Mouse (Mus musculus) forebrain, embryonic 13.5 days (tissue): ENCODE measurements at regions not wholly inside any gene's neighbourhood (a gene's known extent, or its start where the extent isn't known, plus 50 kb on each side); places are given as distances from the start of the nearest gene placed in this dataset.

Experiments
- ATAC-seq: fragments of 200-750 bp; cut with Nextera tagmentation; 2 replicates; pipeline ENCODE4 v1.8.0; 2017
- H3K27ac ChIP-seq: fragments of 300-500 bp; sonication (generic); 2 replicates; pipeline ENCODE4 v1.5.1; 2015; ENCODE audit warnings: inconsistent platforms, mild to moderate bottlenecking, moderate library complexity
- H3K27me3 ChIP-seq: fragments of 300-500 bp; sonication (generic); 2 replicates; pipeline ENCODE4 v1.6.1; 2015; ENCODE audit warnings: mild to moderate bottlenecking, inconsistent platforms
- H3K36me3 ChIP-seq: fragments of 300-500 bp; sonication (generic); 2 replicates; pipeline ENCODE4 v1.6.1; 2015; ENCODE audit warnings: mild to moderate bottlenecking, inconsistent platforms; ENCODE audit not compliant: poor library complexity, severe bottlenecking
- H3K4me1 ChIP-seq: fragments of 300-500 bp; sonication (generic); 2 replicates; pipeline ENCODE4 v1.6.1; 2015; ENCODE audit warnings: inconsistent platforms
- H3K4me2 ChIP-seq: fragments of 300-500 bp; sonication (generic); 2 replicates; pipeline ENCODE4 v1.6.1; 2015; ENCODE audit warnings: inconsistent platforms, mild to moderate bottlenecking, moderate library complexity
- H3K4me3 ChIP-seq: fragments of 300-500 bp; sonication (generic); 2 replicates; pipeline ENCODE4 v1.5.1; 2015; ENCODE audit warnings: mild to moderate bottlenecking, inconsistent platforms
- H3K9ac ChIP-seq: fragments of 300-500 bp; sonication (generic); 2 replicates; pipeline ENCODE4 v1.6.1; 2015; ENCODE audit warnings: mild to moderate bottlenecking, inconsistent platforms
- H3K9me3 ChIP-seq: fragments of 300-500 bp; sonication (generic); replicated peaks from 2 replicates; pipeline ENCODE4 v1.6.1; 2016; ENCODE audit warnings: inconsistent platforms
- WGBS: fragments of 180-500 bp; shearing (Covaris S2); methylation state at CpG from one replicate; pipeline ENCODE4 v1.1.7; 2015; 5-methylcytosine and 5-hydroxymethylcytosine counted together

GRCm38 (mm10) chr5:138911769-138912710 is 85.1 kb downstream of the Pdgfa start:
- WGBS, result 30% methylated on average over 7 of the region's 7 CpGs
- no peak overlapping the region for H3K9ac ChIP-seq
- ATAC-seq, result peak; percentile 92

DNA sequence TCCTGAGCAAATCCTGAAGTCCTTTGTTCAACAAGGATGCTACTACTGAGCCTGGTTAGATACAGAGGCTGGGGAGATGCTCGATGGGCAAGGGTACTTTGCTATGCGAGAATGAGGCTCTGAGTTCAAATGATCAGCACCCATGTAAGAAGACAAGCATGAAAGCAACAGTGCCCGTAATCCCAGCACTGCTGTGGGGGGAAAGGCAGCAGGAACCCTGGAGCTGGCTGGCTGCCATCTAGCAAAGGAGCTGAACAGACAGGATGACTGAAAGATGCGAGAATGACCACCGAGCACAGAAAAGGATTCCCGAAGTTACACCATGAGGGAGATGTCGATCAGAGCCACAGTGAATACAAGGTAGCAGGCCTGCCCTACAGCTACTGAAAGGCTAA is 84.5 kb downstream of the Pdgfa start:
- no peak for ATAC-seq
- H3K9me3 ChIP-seq, result no peaks in the 10 kb centered on the region
- H3K36me3 ChIP-seq, result no peaks in the 10 kb centered on the region
- no peak overlapping the region for H3K4me2 ChIP-seq
- peak overlapping the region; percentile 55 for H3K27ac ChIP-seq
- no peak overlapping the region for H3K4me3 ChIP-seq
- H3K4me1 ChIP-seq, result peaks cover 36% of the 10 kb centered on the region
- H3K27me3 ChIP-seq, result 0 out of 2 replicates have a peak, but pooled peaks cover 2% of the 10 kb centered on the region
- WGBS, result 38% methylated on average over 7 of the region's 7 CpGs
- no peak overlapping the region for H3K9ac ChIP-seq

More at GRCm38 (mm10) chr5:138911769-138912710, 85.1 kb downstream of the Pdgfa start:
- no peak overlapping the region for H3K4me3 ChIP-seq
- no peaks in the 10 kb centered on the region for H3K36me3 ChIP-seq
- no peaks in the 10 kb centered on the region for H3K9me3 ChIP-seq
- H3K27ac ChIP-seq, result peak overlapping the region; percentile 57
- no peak overlapping the region for H3K4me2 ChIP-seq
- H3K27me3 ChIP-seq, result 0 out of 2 replicates have a peak, but pooled peaks cover 2% of the 10 kb centered on the region
- peaks cover 36% of the 10 kb centered on the region for H3K4me1 ChIP-seq

DNA sequence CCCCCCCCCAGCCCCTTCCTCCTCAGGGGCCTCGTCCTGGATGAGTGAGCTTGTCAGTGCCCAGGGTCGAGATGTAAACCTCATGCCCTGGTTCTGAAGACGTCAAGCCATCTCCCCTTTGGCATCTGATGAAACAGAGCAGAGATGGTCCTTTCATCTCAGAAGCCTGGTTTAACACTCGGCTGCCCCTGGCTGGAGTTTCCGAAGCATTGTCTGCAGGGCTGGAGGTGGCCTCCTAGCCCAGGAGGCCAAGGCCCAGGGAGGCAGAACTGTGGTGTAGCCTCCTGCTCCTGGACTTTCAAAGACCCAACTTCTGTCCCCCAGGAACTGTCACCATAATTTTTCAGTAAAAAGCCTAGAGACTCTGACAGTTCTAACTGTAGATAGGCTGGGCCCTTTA is 82.1 kb downstream of the Pdgfa start:
- no peak overlapping the region for H3K27ac ChIP-seq
- no peaks in the 10 kb centered on the region for H3K27me3 ChIP-seq
- H3K9me3 ChIP-seq, result no peaks in the 10 kb centered on the region
- no peak overlapping the region for H3K9ac ChIP-seq
- H3K36me3 ChIP-seq, result no peaks in the 10 kb centered on the region
- H3K4me2 ChIP-seq, result no peak overlapping the region
- WGBS, result 15% methylated on average over 3 of the region's 5 CpGs
- H3K4me3 ChIP-seq, result no peak overlapping the region
- H3K4me1 ChIP-seq, result peaks cover 38% of the 10 kb centered on the region
- ATAC-seq, result no peak

DNA sequence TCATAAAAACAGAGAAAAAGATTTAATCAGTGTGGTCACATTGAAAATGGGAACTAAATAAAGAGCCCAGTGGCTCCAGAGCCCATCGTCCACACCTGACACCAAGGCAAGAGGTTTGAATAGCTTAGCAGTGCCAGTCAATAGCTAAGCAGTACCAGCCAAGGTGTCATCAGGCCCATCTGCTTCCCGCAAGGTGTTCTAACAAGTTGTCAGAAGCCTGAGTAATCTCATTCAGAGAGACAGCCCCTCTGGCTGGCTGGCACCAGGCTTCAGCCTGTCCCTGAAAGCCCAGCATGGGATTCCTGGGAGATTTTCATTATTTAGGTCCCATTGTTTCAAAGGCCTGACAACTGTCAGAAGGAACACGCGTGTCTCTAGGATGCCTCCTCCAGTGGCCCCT is 81.7 kb downstream of the Pdgfa start:
- ATAC-seq, result no peak

DNA sequence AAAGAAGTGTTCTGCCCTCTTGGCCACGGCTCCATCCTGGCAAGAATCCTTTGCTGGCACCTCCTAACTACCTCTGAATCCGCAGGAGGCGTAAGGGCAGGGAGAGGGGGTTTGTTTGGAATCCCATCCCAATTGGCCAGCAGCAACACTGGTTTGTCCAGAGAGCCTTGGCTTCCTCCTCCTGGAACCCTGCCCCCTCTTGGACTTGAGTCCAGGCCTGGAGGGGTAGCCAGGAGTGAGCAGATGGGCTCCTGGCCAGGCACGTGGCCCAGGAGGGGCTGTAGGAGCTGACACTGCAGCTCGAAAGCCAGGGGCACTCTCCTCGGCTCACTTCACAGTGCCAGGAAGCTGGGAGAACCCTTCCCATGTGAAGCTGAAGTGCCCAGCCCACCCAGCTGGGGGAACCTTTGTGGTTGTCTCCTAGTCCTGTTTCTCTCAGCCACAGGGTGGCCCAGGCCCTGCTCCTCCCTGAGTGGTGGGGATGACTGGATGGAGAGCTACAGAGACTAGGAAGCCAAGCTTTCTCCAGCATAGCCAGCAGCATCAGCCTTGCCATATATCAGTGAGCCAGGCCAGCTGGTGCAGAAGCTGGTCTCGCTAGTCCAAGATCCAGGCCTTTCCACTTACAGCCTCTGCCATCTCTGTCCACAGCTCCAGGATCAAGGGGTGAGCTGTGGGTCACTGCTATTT is 76.9 kb downstream of the Pdgfa start:
- Histone ChIP-seq H3K27me3 (no peaks in the 10 kb centered on the region), H3K4me1 (peaks cover 12% of the 10 kb centered on the region), H3K9ac (no peak overlapping the region), H3K4me2 (no peak overlapping the region), H3K36me3 (no peaks in the 10 kb centered on the region), H3K9me3 (no peaks in the 10 kb centered on the region), H3K4me3 (no peak overlapping the region), H3K27ac (no peak overlapping the region)
- 64% methylated on average over 7 of the region's 7 CpGs for WGBS
- ATAC-seq, result 0 out of 2 replicates have a peak, but pooled peaks have one; percentile 51

More for the DNA sequence above, 81.7 kb downstream of the Pdgfa start:
- Histone ChIP-seq H3K9me3 (no peaks in the 10 kb centered on the region), H3K4me1 (peaks cover 42% of the 10 kb centered on the region), H3K27me3 (no peaks in the 10 kb centered on the region), H3K4me3 (no peak overlapping the region), H3K27ac (no peak overlapping the region), H3K4me2 (no peak overlapping the region), H3K36me3 (no peaks in the 10 kb centered on the region), H3K9ac (no peak overlapping the region)
- 75% methylated on average over 4 of the region's 4 CpGs for WGBS

GRCm38 (mm10) chr5:138922116-138922515 is 75.1 kb downstream of the Pdgfa start:
- Histone ChIP-seq H3K27me3 (no peaks in the 10 kb centered on the region), H3K36me3 (no peaks in the 10 kb centered on the region), H3K27ac (no peak overlapping the region), H3K9ac (no peak overlapping the region), H3K4me3 (no peak overlapping the region), H3K4me1 (peaks cover 6% of the 10 kb centered on the region; the same call in 1 of the 2 replicates), H3K9me3 (no peaks in the 10 kb centered on the region), H3K4me2 (no peak overlapping the region)
- 70% methylated on average over 3 of the region's 3 CpGs for WGBS
- no peak for ATAC-seq
